Mouse (Mus musculus) neural tube, embryonic 12.5 days (tissue): ENCODE results near the gene Pak2. TPM values are rescaled to one million over a fixed set of nuclear protein-coding genes. Genes with fewer than 3 reads are reported as not detected.

ENCODE experiments used
- ATAC-seq: fragments of 200-750 bp; cut with Nextera tagmentation; 2 replicates; pipeline ENCODE4 v1.8.0; 2017; ENCODE audit warnings: low read depth, mild to moderate bottlenecking, moderate TSS enrichment, moderate library complexity; ENCODE audit not compliant: low FRiP score
- H3K27ac ChIP-seq: fragments of 300-500 bp; sonication (generic); 2 replicates; pipeline ENCODE4 v1.5.1; 2016
- H3K27me3 ChIP-seq: fragments of 300-500 bp; sonication (generic); replicated peaks from 2 replicates; pipeline ENCODE4 v1.6.1; 2016; ENCODE audit warnings: mild to moderate bottlenecking
- H3K36me3 ChIP-seq: fragments of 300-500 bp; sonication (generic); 2 replicates; pipeline ENCODE4 v1.6.1; 2016; ENCODE audit warnings: mild to moderate bottlenecking
- H3K4me1 ChIP-seq: fragments of 300-500 bp; sonication (generic); 2 replicates; pipeline ENCODE4 v1.6.1; 2016
- H3K4me2 ChIP-seq: fragments of 300-500 bp; sonication (generic); replicated peaks from 2 replicates; pipeline ENCODE4 v1.6.1; 2016; ENCODE audit warnings: mild to moderate bottlenecking
- H3K4me3 ChIP-seq: fragments of 300-500 bp; sonication (generic); 2 replicates; pipeline ENCODE4 v1.5.1; 2016
- H3K9ac ChIP-seq: fragments of 300-500 bp; sonication (generic); 2 replicates; pipeline ENCODE4 v1.6.1; 2016; ENCODE audit warnings: mild to moderate bottlenecking
- H3K9me3 ChIP-seq: fragments of 300-500 bp; sonication (generic); 2 replicates; pipeline ENCODE4 v1.6.1; 2016; ENCODE audit warnings: mild to moderate bottlenecking
- WGBS: fragments of 180-500 bp; shearing (Covaris S2); methylation state at CpG from one replicate; pipeline ENCODE4 v1.1.7; 2016; 5-methylcytosine and 5-hydroxymethylcytosine counted together
- microRNA-seq: library from miRNA; unstranded; fragments of <30 nt; microRNA quantifications from one replicate; pipeline ENCODE4, GENCODE M21; 2017
- polyA plus RNA-seq: library from polyadenylated mRNA; unstranded; fragments of >200 nt; fragmentation: Nextera tagmentation; extraction: Ambion mirVana; gene quantifications from 2 replicates; pipeline ENCODE4 v1.2.1, GENCODE M21; 2016

Gene Pak2
- polyA plus RNA-seq, 1 experiment from 2014 or later = 45.4 TPM

GRCm38 (mm10) chr16:31979501-31979900, 99.6 kb downstream of the Pak2 start:
- Histone ChIP-seq H3K36me3 (peaks cover 43% of the 10 kb centered on the region), H3K9ac (no peak overlapping the region), H3K4me1 (no peaks in the 10 kb centered on the region), H3K27ac (no peak overlapping the region), H3K27me3 (no peaks in the 10 kb centered on the region), H3K9me3 (no peaks in the 10 kb centered on the region), H3K4me3 (no peak overlapping the region), H3K4me2 (no peak overlapping the region)
- 97% methylated on average over 3 of the region's 3 CpGs for WGBS
- no peak for ATAC-seq

- no peak overlapping the region for H3K4me3 ChIP-seq
- 89% methylated on average over 4 of the region's 4 CpGs for WGBS
- H3K9me3 ChIP-seq = no peaks in the 10 kb centered on the region
- H3K27me3 ChIP-seq = no peaks in the 10 kb centered on the region
- no peak for ATAC-seq
- no peak overlapping the region for H3K27ac ChIP-seq
- H3K9ac ChIP-seq = no peak overlapping the region
- peaks cover 53% of the 10 kb centered on the region for H3K36me3 ChIP-seq
- no peak overlapping the region for H3K4me2 ChIP-seq
- H3K4me1 ChIP-seq = no peaks in the 10 kb centered on the region
Measured at GRCm38 (mm10) chr16:31975258-31975657, 103.9 kb downstream of the Pak2 start.

Small RNA genes within 50 kb of the gene (microRNA-seq; reads per million reads assigned to microRNA genes)
- not detected for gene Gm26269

Other genes with a start within 250 kb of the Pak2 start
- 0.15 and 0.20 TPM in 2 replicates for gene Meltf, start 200.5 kb downstream of the Pak2 start, polyA plus RNA-seq
- 2.8 and 4.0 TPM in 2 replicates for gene Pigz, start 145.5 kb downstream of the Pak2 start, polyA plus RNA-seq
- 80.5 and 85.5 TPM in 2 replicates for gene 0610012G03Rik, start 130.8 kb downstream of the Pak2 start, polyA plus RNA-seq
- 118 and 124 TPM in 2 replicates for gene Ncbp2, start 130.8 kb downstream of the Pak2 start, polyA plus RNA-seq
- gene Senp5, start 76.1 kb downstream of the Pak2 start, polyA plus RNA-seq = 23.2 and 25.6 TPM in 2 replicates
- 121 and 136 TPM in 2 replicates for gene Pigx, start 20.4 kb upstream of the Pak2 start, polyA plus RNA-seq
- gene Cep19, start 20.5 kb upstream of the Pak2 start, polyA plus RNA-seq = 43.5 and 45.7 TPM in 2 replicates
- 6.7 and 9.0 TPM in 2 replicates for gene Nrros, start 86.3 kb upstream of the Pak2 start, polyA plus RNA-seq
- not detected in 2 replicates for gene Bex6, start 100.5 kb upstream of the Pak2 start, polyA plus RNA-seq
- gene Fbxo45, start 167.8 kb upstream of the Pak2 start, polyA plus RNA-seq = 28.1 and 31.0 TPM in 2 replicates
- 16.2 and 16.3 TPM in 2 replicates for gene Wdr53, start 167.9 kb upstream of the Pak2 start, polyA plus RNA-seq
- not detected in 2 replicates for gene Smco1, start 192.1 kb upstream of the Pak2 start, polyA plus RNA-seq
- gene Rnf168, start 198.1 kb upstream of the Pak2 start, polyA plus RNA-seq = 27.2 and 31.9 TPM in 2 replicates